Mouse (Mus musculus) heart, embryonic 13.5 days (tissue): Measurements from ENCODE around the gene Mtmr12. TPM values are rescaled to one million over a fixed set of nuclear protein-coding genes. Genes with fewer than 3 reads are reported as not detected.

ENCODE experiments used
- microRNA counts: library from miRNA; unstranded; fragments of <30 nt; microRNA quantifications from one replicate; lab custom pipeline; 2016
- microRNA-seq: library from miRNA; unstranded; fragments of <30 nt; microRNA quantifications from one replicate; pipeline ENCODE4, GENCODE M21; 2016
- polyA plus RNA-seq: library from polyadenylated mRNA; unstranded; fragments of >200 nt; fragmentation: Nextera tagmentation; extraction: Ambion mirVana; gene quantifications from 2 replicates; pipeline ENCODE4 v1.2.1, GENCODE M21; 2015

Gene Mtmr12
- polyA plus RNA-seq, 1 experiment from 2014 or later = 12.0 TPM

MicroRNA genes within 50 kb of the gene (microRNA counts, 519-probe panel; counts per million panel counts)
- microRNA mmu-miR-1898 (lab: Ali Mortazavi, UCI) = 209 counts per million, percentile 61 among the panel's probes with 10 or more counts

Small RNA genes lying within 50 kb of the gene (microRNA-seq; reads per million reads assigned to microRNA genes)
- gene Mir1898 = not detected

Other genes starting within 250 kb of the Mtmr12 start
- 488 and 538 TPM in 2 replicates for gene Sub1, start 208.0 kb upstream of the Mtmr12 start, polyA plus RNA-seq
- gene Zfr, start 87.2 kb upstream of the Mtmr12 start, polyA plus RNA-seq = 87.7 and 89.4 TPM in 2 replicates
- gene Golph3, start 116.4 kb downstream of the Mtmr12 start, polyA plus RNA-seq = 60.1 and 63.0 TPM in 2 replicates
- gene 1810049J17Rik, start 116.9 kb downstream of the Mtmr12 start, polyA plus RNA-seq = 0.78 and 1.3 TPM in 2 replicates